Mouse (Mus musculus) hindbrain, embryonic 11.5 days (tissue): Measurements from ENCODE around the gene Gadd45b. TPM values are rescaled to one million over a fixed set of nuclear protein-coding genes. Genes with fewer than 3 reads are reported as not detected.
A peak's percentile ranks its signal among the peaks of the same experiment; 100 is the strongest.

ENCODE experiments used
- ATAC-seq: fragments of 200-750 bp; cut with Nextera tagmentation; 2 replicates; pipeline ENCODE4 v1.8.0; 2017; ENCODE audit warnings: mild to moderate bottlenecking, moderate TSS enrichment, moderate library complexity; ENCODE audit not compliant: low FRiP score
- DNase-seq: peaks from one replicate; pipeline ENCODE4 v3.0.0-alpha.2; 2015; ENCODE audit warnings: low spot score
- H3K27ac ChIP-seq: fragments of 300-500 bp; sonication (generic); 2 replicates; pipeline ENCODE4 v1.5.1; 2014; ENCODE audit warnings: mild to moderate bottlenecking, low read depth, low read length
- H3K27me3 ChIP-seq: fragments of 300-500 bp; sonication (generic); 2 replicates; pipeline ENCODE4 v1.6.1; 2014; ENCODE audit warnings: mild to moderate bottlenecking, low read length, moderate library complexity, mixed read lengths; ENCODE audit not compliant: control insufficient read depth, insufficient read depth
- H3K36me3 ChIP-seq: fragments of 300-500 bp; sonication (generic); 2 replicates; pipeline ENCODE4 v1.6.1; 2014; ENCODE audit warnings: mild to moderate bottlenecking, low read length, moderate library complexity, mixed read lengths; ENCODE audit not compliant: control insufficient read depth, insufficient read depth
- H3K4me1 ChIP-seq: fragments of 300-500 bp; sonication (generic); replicated peaks from 2 replicates; pipeline ENCODE4 v1.6.1; 2014; ENCODE audit warnings: low read length, mixed read lengths; ENCODE audit not compliant: control insufficient read depth, insufficient read depth
- H3K4me2 ChIP-seq: fragments of 300-500 bp; sonication (generic); replicated peaks from 2 replicates; pipeline ENCODE4 v1.6.1; 2014; ENCODE audit warnings: mild to moderate bottlenecking, low read depth, low read length
- H3K4me3 ChIP-seq: fragments of 300-500 bp; sonication (generic); 2 replicates; pipeline ENCODE4 v1.5.1; 2014; ENCODE audit warnings: low read depth, low read length
- H3K9ac ChIP-seq: fragments of 300-500 bp; sonication (generic); 2 replicates; pipeline ENCODE4 v1.6.1; 2014; ENCODE audit warnings: low read depth, low read length
- H3K9me3 ChIP-seq: fragments of 300-500 bp; sonication (generic); 2 replicates; pipeline ENCODE4 v1.6.1; 2016; ENCODE audit warnings: low read length; ENCODE audit not compliant: control insufficient read depth
- WGBS: fragments of 180-500 bp; shearing (Covaris S2); extraction: QIAGEN DNeasy Blood & Tissue Kit; methylation state at CpG from one replicate; pipeline ENCODE4 v1.1.7; 2014; 5-methylcytosine and 5-hydroxymethylcytosine counted together
- polyA plus RNA-seq: library from polyadenylated mRNA; unstranded; fragments of >200 nt; fragmentation: Nextera tagmentation; extraction: Ambion mirVana; gene quantifications from 2 replicates; pipeline ENCODE4 v1.2.1, GENCODE M21; 2014

The Gadd45b gene
- polyA plus RNA-seq, 1 experiment from 2014 or later: 13.8 TPM

DNA sequence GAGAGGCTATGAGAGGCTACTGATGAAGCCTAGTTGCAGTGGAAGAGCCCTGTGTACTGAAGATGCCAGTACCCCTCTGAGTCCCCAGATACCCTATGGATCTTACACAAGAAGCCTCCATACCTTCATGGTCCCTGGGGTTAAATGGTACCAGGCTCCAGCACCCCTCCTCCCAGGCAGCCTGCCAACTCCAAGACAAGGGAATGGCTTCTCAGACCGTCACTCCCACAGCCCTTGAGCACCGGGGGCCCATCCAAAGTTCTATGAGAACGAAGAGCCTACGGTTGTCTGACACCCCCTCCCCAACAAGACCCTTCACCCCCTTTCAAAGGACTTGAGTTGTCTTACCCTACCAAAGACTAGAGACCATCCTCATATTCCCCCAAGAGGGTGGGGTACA is 14.1 kb upstream of the Gadd45b start:
- ATAC-seq (no peak), DNase-seq (no peak)
- Histone ChIP-seq H3K4me2 (no peak overlapping the region), H3K4me3 (no peak overlapping the region), H3K4me1 (no peaks in the 10 kb centered on the region), H3K36me3 (no peaks in the 10 kb centered on the region; the same call in 1 of the 2 replicates), H3K27me3 (no peaks in the 10 kb centered on the region), H3K27ac (no peak overlapping the region), H3K9me3 (no peaks in the 10 kb centered on the region), H3K9ac (no peak overlapping the region)
- whole genome bisulfite sequencing: 98% methylated on average over 4 of the region's 4 CpGs

DNA sequence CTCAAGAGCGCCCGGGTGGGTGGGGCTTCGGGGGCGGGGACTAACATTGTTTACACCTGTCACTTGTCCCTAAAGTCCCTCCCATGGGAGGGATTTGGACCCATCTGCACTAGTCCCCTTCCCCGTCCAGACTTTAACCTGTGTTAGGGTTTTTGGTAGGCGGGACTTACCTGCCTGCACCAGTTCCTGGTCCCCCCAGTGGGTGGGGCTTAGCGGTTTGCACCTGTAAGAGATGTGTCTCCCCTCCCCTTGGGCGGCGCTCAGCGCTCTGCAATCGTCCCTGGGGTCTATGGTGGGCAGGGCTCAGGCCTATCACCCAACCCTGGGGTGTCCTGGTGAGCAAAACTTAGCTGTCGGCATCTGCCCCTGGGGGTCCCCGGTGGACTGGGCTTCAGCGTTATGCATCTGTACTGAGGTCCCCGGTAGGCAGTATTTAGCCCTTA is 12.5 kb upstream of the Gadd45b start:
- DNase-seq: no peak
- Histone ChIP-seq H3K4me2 (peak overlapping the region; percentile 94), H3K27me3 (no peaks in the 10 kb centered on the region), H3K4me1 (no peaks in the 10 kb centered on the region), H3K27ac (no peak overlapping the region), H3K36me3 (no peaks in the 10 kb centered on the region; the same call in 1 of the 2 replicates), H3K9me3 (no peaks in the 10 kb centered on the region), H3K9ac (peak overlapping the region; percentile 91), H3K4me3 (peak overlapping the region; percentile 90)
- WGBS: 3% methylated on average over 15 of the region's 15 CpGs
- ATAC-seq: peak; percentile 57

DNA sequence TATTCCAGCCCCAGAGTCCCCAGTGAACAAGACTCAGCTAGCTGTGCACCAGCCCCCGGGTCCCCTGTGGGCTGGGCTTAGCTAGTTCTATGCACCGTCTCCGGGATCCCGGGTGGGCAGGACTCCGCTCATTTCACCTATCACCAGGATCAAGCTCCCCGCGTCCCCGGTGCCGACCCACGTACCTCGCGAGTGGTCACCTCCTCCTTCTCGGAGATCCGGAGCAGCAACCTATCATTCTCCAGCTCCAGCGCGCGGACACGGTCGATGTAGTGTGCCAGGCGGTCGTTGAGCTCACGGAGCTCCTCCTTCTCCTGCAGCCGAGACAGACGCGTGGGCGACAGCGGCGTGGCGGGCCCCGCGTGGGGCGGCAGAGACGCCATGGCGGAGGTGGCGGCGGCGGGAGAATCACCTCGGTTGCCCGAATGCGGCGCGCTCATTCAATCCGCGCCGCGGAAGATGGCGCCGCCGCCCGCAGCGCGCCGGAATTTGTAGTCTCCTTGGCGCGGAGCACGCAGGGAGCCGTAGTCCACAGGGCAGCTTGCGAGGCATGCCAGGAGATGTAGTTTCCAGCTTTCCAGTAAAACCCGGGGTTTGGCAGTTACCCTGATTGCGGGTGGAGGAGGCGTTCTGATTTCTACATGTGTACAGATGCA is 12.0 kb upstream of the Gadd45b start, which contains the start of gene Lmnb2:
Gene Lmnb2, minus strand, starts transcription at position 467 of the 656 bp plus-strand sequence.
- Histone ChIP-seq H3K9ac (peak within 1 kb of the TSS; percentile 91), H3K4me1 (no peaks in the 10 kb centered on the region), H3K36me3 (no peaks in the 10 kb centered on the region; the same call in 1 of the 2 replicates), H3K27me3 (no peaks in the 10 kb centered on the region), H3K4me3 (peak within 1 kb of the TSS; percentile 90), H3K4me2 (peak within 1 kb of the TSS; percentile 94), H3K9me3 (no peaks in the 10 kb centered on the region), H3K27ac (peak within 1 kb of the TSS; percentile 56; the same call in 1 of the 2 replicates)
- peak; percentile 85 for DNase-seq
- peak; percentile 70 for ATAC-seq
- WGBS: under 1% methylated on average over 52 of the region's 61 CpGs

DNA sequence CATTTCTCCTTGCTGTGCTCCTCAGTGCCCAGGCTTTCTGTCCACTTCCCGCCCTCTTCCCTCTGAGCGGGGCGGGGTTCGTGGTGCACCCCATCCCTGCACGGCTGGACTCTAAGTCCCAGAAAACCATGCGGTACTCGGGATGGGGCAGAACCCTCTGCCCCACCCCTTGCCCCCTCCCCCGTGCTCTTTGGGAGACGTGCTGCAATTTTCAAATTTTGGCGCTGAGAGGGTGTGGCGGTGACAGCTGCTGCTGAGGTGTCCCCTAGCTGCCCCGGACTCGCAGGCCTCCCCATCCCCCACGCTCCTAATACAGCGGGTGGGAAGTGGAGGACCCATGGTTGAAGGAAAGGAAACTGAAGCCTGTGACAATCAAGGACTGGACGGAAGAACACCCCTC is 8.0 kb upstream of the Gadd45b start:
- ATAC-seq (0 out of 2 replicates have a peak, but pooled peaks have one; percentile 19), DNase-seq (peak; percentile 53)
- no peaks in the 10 kb centered on the region for H3K27me3 ChIP-seq
- H3K27ac ChIP-seq: no peak overlapping the region
- H3K4me2 ChIP-seq: peak overlapping the region; percentile 9
- H3K9me3 ChIP-seq: no peaks in the 10 kb centered on the region
- peak overlapping the region; percentile 20; the same call in 1 of the 2 replicates for H3K9ac ChIP-seq
- H3K4me1 ChIP-seq: no peaks in the 10 kb centered on the region
- no peak overlapping the region for H3K4me3 ChIP-seq
- WGBS: 6% methylated on average over 16 of the region's 16 CpGs
- H3K36me3 ChIP-seq: no peaks in the 10 kb centered on the region

DNA sequence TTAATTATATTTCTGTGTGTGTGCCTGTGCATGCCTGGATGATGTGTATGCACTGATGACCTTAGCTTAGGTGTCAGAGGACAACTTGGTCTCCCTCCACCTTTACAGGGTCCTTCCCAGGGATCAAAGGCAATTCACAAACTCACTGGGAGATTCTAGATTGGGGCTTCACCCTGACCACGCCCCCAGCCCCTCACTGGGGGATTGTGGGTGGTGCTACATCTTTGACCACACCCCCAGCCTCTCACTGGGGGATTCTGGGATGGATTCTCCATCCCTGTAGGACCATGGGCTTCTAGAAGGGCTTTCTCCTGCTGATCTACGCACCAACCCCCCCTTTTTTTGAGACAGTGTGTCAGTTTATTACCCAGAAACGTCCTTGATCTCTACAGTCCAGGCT is 4.4 kb upstream of the Gadd45b start:
- ATAC-seq (no peak), DNase-seq (no peak)
- H3K36me3 ChIP-seq: no peaks in the 10 kb centered on the region
- no peak overlapping the region for H3K9ac ChIP-seq
- H3K4me1 ChIP-seq: peaks cover 6% of the 10 kb centered on the region
- H3K27me3 ChIP-seq: peaks cover 5% of the 10 kb centered on the region
- no peaks in the 10 kb centered on the region for H3K9me3 ChIP-seq
- no peak overlapping the region for H3K4me2 ChIP-seq
- 45% methylated on average over 3 of the region's 3 CpGs for WGBS
- H3K4me3 ChIP-seq: no peak overlapping the region
- H3K27ac ChIP-seq: no peak overlapping the region

DNA sequence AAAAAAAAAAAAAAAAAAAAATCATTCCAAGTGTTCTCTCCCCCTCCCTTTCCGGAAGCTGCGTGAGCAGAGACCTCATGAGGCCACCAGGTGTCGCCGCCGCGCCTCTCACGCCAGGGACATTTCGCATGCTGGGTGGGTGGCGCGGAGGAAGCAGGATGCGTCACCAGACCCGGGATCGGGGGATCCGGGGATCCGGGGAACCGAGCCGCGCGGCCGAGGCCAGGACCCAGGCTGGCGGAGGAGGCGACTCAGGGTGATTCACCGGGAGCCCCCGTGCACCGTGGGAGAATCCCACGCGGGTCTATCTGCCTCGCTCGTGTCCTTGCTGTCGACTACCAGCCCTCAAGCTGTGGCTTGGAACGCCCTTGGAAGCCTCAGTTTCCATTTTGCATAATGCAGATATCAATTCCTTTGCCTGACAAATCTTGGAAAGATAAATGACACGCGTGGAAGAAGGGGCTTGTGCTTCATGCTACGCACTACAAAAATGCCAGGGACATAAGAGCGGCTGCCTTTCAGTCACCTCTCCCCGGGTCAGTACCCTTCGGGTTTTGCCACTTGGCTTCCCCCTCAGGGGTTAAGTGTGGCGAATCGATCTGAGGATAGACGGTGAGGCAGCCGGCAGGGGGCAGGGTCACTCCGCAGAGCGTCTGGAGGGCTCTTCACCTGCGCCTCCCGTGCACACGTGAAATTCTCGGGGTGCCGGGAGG is 1.1 kb upstream of the Gadd45b start:
- H3K4me1 ChIP-seq: peaks cover 27% of the 10 kb centered on the region
- peaks cover 36% of the 10 kb centered on the region for H3K27me3 ChIP-seq
- H3K9me3 ChIP-seq: no peaks in the 10 kb centered on the region
- DNase-seq (peak; percentile 90), ATAC-seq (peak; percentile 37; the same call in 1 of the 2 replicates)
- 0 out of 2 replicates have a peak overlapping the region, but pooled peaks have one; percentile 4 for H3K27ac ChIP-seq
- H3K9ac ChIP-seq: peak overlapping the region; percentile 63
- H3K4me2 ChIP-seq: peak overlapping the region; percentile 86
- H3K36me3 ChIP-seq: no peaks in the 10 kb centered on the region
- WGBS: under 1% methylated on average over 44 of the region's 48 CpGs
- H3K4me3 ChIP-seq: peak overlapping the region; percentile 45

DNA sequence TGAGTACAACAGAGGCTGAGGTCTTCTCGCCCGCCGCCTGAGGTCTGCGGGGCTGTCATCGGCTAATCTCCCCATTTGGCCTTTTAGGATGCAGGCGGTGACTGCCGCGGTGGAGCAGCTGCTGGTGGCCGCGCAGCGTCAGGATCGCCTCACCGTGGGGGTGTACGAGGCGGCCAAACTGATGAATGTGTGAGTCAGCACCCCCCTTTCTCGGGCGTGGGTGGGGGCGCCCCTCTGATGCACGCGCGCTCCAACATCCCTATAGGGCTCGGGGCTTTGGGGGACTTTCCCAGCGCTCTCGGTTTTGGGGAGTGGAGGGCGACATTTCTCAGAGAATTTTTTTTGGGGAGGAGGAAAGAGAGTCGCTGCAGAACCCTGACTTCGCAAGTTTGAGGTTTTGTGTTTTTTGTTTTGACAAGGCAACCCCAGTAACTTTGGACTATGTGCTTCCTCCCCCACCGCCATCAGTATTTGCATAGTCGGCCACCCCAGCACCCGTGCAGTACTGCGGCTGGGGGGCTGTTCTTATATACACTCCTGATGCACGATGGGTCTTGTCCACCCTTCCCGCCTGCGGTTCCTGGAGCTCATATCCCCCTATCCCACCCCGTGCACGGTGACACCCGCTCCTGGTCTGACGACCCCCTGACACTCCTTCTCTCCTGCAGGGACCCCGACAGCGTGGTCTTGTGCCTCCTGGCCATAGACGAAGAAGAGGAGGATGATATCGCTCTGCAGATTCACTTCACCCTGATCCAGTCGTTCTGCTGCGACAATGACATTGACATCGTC is 684 bp downstream of the Gadd45b start:
- peak overlapping the region; percentile 38 for H3K4me3 ChIP-seq
- no peak overlapping the region for H3K27ac ChIP-seq
- under 1% methylated on average over 45 of the region's 45 CpGs for WGBS
- H3K4me1 ChIP-seq: peaks cover 29% of the 10 kb centered on the region
- peak overlapping the region; percentile 86 for H3K4me2 ChIP-seq
- H3K9me3 ChIP-seq: no peaks in the 10 kb centered on the region
- ATAC-seq: no peak; the same call in 1 of the 2 replicates
- peak; percentile 46 for DNase-seq
- H3K36me3 ChIP-seq: no peaks in the 10 kb centered on the region
- H3K27me3 ChIP-seq: peaks cover 52% of the 10 kb centered on the region
- peak overlapping the region; percentile 42 for H3K9ac ChIP-seq

DNA sequence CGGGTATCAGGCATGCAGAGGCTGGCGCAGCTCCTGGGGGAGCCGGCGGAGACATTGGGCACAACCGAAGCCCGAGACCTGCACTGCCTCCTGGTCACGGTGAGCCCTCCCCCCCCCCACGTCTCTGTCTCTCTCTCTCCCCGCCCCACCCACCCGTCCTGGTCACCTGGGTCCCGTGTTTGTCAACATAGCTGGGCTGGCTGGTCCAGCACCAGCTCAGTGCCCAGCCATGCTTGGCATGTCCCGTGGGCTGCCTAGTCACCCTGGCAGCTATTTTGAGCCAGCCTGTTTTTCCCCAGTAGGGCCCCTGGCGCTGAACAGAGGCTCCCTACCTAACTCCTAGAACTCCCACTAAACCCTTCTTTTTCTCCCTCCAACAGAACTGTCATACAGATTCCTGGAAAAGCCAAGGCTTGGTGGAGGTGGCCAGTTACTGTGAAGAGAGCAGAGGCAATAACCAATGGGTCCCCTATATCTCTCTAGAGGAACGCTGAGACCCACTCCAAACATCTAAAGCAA is 1.3 kb downstream of the Gadd45b start:
- H3K27me3 ChIP-seq: peaks cover 58% of the 10 kb centered on the region
- H3K4me1 ChIP-seq: peaks cover 33% of the 10 kb centered on the region
- 7% methylated on average over 10 of the region's 14 CpGs for WGBS
- ATAC-seq: no peak
- no peak overlapping the region for H3K9ac ChIP-seq
- DNase-seq: no peak
- no peaks in the 10 kb centered on the region for H3K36me3 ChIP-seq
- H3K9me3 ChIP-seq: no peaks in the 10 kb centered on the region
- peak overlapping the region; percentile 38 for H3K4me3 ChIP-seq
- no peak overlapping the region for H3K27ac ChIP-seq
- peak overlapping the region; percentile 86 for H3K4me2 ChIP-seq
